Mouse (Mus musculus): ENCODE data around the gene Sema3f.

Gene Sema3f

DNA sequence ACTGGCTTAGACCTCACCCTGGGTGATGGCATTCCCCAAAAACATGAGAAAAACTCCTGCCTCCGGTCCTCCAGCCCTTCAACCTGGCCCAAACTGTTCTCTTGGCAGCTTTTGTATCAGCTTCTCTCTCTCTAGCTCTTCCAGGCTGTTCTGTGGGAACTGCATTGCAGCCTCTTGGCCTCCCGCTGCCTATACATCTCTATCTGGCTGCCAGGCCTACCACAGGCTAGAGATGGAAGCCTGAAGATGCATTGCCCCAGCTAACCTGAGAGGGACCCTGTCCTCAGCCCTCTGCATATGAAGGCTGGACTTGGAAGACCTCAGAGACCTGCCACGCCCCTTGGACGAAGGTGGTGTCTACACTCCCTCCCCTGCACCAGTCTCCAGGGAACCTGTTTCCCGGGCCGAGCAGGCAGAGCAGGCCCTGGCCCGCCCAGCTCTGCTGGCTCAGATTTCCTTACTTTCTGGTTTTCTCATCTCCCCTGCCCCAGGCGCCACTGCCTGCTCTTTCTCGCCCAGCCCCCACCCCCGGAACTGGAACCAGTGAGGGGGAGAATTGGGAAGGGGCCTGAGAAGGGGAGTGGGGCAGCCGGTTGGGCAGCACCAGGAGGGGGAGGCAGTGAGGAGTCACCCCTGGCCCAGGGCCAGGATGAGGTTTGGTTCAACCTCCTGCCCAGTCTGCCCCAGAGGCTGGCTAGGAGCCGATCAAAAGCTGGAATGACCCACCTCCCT is 4.1 kb upstream of the Sema3f start:
- DNase-seq (ENCODE audit: low spot score) = peak; percentile 65

DNA sequence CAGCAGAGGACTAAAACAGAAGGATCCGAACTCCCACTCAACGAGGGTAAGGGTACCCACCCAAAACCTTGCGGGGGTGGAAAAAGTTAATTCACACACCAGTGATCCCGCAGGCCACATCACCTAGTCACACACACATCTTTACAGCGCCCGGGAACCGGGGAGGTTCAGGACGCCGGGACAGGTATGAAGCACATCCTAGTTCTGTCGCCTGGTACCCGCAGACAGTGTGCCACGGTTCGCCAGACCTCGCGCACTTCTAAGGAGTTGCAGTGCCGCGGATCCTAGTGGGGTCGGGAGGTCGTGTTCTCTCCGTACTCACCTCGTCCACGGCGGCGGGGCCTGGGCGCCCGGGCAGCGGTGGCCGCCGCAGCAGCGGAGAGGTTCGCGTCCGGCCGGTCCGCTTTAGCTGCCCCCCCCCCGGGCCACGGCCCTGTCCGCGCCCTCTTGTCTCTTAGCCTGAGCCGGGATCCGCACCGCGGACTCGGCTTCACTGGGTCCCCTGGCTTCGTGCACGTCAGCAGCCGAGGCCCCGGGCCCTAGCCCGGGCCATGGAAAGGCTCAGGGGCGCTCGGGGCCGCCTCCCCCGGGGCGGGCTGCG is 1.1 kb downstream of the Sema3f start:
- DNase-seq (ENCODE audit: low spot score) = no peak

DNA sequence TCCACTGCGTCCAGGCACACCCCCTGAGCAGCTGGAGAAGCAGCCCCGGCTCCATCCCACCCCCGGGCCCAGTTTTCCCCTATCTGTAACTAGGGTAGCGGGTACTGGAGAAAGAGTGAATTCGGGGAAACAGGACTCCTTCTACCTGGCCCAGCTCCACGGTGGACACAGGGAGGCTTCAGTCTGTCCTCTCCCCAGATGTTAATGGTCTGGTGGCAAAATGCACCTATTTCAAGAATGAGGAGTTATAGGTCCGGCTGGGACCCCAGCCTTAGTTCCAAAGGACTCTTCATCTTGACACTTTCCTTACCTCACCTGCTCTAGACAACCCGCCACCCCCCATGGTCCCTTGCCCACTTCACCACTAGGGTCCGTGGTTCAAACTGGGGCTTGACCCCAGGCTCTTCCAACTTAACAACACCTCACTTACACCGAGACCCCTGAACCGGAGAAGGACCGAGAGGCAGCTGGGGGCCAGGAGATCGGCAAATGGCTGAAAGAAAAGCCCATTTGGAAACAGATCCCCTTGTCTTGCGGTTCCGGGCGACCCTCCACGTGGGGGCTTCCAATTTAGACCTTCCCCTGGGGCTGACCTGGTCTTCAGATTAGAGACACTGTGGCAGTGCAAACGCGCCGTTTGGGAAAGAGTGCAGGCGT is 1.7 kb downstream of the Sema3f start:
- DNase-seq (ENCODE audit: low spot score) = no peak

DNA sequence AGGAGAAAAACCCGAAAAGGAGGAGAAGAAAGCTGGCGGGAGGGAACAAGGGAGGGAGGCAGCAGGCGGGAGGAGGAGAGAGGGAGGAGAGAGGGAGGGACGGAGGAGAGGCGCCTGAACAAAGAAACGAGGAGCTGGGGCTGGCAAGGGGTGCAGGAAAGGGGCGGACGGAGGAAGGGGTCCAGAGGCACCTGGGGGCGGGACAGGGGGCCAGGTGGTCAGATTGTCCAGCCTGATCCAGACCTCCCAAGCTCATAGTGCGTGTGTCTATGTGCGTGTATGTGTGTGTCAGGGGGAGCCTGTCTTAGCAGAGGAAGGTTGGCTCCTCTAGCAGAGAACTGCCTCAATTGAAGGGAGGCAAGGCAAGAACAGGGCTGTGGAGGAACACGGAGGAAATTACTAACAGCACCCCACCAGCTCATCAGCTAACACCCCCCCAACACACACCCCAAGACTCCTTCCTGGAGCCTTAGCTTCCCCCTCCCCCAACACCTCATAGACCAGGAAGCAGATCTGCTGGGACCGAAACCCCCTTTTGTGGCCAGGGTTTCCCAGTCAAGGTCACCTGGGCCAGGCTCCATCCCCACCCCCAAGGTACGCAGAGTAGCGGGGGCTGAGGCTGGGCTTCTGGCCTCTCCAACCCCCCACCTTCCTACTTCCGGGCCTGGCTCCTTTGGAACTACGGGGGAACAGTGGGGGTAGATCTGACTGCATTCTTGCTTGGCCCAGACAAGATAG is 2.4 kb downstream of the Sema3f start:
- DNase-seq (ENCODE audit: low spot score) = no peak

DNA sequence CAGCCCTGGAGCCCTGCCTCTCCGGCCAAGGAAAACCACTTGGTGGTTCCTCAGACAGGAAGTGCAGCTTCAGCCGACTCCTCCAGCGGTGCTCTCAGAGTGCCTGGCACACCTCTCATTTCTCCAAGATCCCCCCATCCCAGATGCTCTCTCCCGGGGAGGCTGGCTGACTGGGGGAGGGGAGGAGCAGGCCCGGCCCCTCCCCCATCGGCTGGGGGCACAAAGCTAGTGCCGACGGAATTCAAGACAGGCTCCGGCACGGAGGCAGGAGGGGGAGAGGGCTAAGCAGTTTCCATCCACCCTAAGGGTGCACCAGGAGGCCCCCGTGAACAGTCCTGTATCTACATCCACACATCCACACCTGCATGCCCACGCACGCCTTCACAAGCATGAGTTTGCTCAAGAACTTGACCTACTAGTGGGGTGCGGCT is 3.5 kb downstream of the Sema3f start:
- DNase-seq (ENCODE audit: low spot score) = no peak

DNA sequence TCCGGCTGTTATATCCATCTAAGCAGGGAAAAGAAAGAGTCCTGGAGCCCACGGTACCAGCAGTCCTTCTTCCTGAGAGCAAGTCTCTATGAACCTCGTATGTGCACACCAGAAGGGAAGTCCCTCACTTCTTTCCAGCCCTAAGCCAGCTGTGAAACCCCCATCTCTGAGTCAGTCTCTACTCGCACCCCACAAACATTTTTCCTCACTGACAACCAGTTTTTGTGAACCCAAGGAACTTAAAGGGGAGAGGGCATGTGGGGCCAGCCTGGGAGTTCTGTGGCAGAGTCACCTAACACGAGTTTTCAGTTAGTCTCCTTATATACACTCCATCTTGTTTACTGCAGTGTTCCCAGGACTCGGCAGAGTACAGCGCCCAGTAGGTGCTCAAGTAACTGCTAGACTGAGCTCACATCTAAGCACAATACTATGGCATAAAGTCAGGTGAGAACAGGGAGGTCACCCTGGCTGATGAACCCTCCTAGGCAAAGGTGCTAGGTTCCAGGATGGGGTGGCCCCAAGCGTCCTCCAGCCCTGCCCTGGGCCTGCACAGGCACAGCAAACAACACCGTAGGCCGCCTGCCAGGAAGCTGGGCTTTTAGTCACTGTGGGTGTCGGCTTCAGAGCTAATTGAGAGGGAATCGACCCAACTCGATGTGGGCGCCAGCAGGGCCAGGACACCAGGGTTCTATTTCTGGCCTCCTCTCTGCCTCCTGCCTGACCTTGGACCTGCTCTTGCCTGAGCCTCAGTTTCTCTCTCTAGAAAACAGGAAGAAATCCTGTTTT is 6.7 kb downstream of the Sema3f start:
- no peak for DNase-seq (ENCODE audit: low spot score)

DNA sequence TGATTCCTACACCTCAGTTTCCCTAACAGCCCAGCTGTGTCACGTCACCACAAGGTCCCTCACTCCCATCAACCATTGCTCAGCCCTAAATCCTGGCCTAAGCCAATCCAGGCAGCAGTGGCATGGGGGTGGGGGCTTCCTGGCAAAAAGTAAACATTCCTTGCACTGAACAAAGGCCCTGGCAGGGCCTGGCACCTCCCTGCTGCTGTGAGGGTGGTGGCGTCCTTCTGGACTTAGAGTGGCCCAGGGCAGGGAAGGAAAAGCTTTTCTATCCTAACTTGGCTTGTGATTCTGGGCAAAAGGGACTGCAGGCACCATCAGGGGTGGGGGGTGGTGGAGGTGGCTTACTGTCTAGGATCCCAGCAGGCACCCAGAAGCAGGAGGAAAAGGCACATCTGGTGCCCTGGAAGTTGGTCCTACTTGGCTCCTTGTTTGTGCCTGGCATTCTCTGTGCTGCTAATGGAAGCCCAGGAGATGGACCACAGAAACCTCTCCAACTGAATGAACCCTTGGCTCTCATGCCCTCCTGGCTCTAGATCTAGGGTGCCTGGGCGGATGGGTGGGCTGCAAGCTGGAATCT is 7.6 kb downstream of the Sema3f start:
- DNase-seq (ENCODE audit: low spot score) = no peak

DNA sequence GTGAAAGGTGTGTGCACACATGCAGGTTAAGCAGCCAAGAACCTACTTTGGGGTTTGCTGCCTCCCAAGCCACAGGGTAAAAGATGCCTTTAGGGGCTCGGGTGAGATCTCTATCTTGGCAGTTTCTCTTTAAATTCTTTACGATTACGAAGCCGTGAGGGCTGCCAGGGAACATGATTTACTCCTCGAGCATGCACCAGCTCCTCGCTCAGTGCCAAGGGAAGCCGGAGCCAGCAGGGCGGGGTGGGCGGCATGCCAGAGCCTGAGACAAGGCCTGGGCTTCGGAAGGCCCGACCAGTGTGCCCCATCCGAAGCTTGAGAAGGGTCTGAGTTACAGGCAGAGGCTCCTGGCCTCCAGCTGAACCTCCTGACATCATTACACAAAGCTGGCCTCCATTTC is 8.7 kb downstream of the Sema3f start:
- DNase-seq (ENCODE audit: low spot score) = peak; percentile 77

DNA sequence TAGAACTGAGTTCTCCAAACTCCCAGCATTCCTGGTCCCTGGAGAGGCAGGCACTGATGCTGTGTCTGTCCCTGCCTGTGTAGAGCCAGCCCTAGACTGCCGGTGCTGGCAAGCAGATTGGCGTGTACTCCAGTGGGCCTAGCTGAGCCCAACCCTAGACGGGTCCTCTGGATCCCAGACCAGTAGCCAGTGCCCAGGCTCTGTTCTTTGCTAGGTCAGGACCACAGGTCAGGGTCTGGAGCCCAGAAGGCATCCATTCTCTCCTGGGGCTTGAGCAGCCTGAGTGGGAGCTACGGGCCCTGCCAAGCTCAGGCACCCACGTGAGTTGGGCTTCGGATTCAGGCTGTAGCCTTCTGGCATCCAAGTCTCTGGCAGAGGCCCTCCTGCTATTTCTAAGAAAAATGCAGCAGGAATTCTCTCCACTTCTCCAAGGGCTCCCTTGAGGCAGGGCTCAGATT is 10.1 kb downstream of the Sema3f start:
- no peak for DNase-seq (ENCODE audit: low spot score)

DNA sequence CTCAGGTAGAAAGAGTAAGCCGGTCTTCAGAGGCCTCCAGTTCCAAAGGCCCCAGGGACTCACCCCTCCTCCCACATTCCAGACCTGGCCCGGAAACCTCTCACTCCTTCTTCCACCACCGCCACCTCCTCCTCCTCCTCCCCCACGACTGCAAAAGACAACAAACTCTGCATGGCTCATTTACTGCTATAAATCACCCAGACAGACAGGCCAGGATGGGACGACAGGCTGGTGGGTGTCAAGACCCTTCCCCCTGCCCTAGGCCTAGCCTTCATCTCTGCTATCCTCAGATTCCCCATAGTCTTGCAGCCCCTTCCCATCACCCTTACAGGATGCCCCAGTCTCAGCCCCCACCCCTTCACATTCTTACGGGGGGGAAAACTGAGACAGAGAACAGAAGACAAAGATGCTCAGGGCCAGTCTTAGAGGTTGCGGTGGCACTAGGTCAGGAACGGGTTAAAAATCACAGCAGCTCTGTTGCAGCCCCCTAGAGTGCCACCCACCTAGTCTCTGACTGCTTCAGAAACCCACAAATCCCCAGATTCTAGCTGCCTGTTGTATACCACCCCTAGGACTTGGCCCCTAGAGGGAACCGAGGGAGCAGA is 10.8 kb downstream of the Sema3f start:
- DNase-seq (ENCODE audit: low spot score) = no peak

DNA sequence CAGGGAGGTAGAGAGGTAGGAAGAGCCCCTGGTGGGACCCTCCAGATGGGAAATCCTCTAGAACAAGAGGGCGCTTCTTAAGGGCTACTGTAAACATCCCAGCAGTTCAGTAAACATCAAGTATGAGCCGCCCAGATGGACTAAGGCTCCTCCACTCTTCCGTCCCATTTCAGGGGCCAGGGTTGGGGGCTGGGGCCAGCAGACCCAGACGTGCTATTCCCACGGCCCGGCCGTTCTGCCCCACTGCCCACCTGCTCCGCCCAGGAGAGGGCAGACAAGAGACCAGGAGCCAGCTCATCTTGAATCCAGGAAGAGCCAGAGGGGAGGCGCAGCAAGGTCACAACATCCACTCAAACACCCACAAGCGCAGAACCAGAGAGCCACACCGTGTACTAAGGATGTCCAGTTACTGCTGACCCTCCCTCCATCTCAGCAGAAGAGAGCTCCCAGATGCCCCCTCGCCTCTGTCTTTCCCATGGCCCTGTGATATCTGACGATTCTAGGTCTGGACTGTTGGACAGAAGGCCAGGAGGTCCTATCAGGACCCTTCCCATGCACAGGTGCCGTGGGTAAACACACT is 11.6 kb downstream of the Sema3f start:
- DNase-seq (ENCODE audit: low spot score) = no peak

DNA sequence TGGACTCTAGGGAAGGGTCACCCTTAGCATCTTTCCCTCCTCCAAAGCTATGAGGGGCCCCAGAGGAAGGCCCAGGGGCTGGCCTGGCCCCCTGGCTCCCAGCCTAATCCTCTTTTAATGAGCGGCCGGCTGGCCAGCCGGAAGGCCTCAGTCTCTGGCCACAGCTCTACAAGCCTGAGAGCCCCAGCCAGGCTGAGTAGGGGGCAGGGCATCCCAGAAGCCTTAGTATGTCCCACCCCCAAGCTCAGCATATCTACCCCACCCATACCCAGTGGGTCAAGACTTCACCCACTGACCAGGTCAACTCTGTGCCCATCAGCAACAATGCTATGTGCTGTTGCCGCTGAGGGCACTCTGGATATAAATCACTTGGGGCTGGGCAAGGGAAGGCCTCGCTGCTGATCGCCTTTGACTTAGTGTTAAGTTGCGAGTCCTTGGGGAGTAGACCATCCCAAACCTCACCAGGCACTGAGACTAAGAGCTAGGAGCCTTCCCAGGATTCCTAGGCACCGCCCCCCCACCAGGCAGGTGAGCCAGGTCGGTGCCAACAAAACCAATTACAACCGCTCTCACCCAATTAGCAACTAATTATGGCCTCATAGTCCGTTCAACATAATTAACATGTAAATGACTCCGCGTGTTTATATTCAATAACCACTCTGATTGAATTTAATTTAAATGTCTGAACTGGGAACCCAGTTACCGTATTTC is 12.3 kb downstream of the Sema3f start:
- DNase-seq (ENCODE audit: low spot score) = no peak

DNA sequence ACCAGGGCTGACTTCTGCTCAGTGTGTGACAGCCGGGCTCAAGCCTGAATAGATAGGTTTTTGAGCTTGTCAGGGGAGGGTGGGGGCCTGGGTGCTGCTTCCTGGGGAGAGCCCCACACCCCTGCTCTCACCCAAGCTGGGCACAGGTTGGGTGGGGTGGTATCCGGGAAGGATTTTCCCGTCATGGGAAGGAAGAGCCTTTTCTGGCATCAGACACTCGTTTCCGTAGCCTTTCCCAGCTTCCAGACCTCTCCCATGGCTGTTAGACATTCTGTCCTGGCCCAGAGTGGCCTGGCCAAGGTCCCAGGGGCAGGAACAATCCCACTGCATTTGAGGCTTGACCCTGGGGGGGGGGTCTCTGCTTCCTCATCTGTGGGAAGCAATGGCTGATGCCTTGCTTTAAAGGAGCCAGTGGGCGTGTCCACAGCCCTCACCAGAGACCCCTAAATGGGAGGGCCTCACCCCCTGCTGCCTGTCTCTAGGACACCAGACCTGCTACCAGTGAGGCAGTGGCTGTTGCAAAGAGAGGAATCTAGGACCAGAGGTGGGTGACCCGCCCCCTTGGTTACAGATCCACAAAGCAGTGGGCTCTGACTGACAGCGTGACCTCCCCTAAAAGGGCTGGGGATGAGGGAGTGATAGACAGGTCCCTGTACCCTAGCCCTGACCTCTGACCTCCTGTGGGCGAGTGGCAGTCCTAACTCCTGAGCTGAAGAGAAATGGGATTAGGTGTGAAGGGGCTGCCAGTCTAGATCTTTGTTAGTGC is 13.2 kb downstream of the Sema3f start:
- DNase-seq (ENCODE audit: low spot score) = no peak

DNA sequence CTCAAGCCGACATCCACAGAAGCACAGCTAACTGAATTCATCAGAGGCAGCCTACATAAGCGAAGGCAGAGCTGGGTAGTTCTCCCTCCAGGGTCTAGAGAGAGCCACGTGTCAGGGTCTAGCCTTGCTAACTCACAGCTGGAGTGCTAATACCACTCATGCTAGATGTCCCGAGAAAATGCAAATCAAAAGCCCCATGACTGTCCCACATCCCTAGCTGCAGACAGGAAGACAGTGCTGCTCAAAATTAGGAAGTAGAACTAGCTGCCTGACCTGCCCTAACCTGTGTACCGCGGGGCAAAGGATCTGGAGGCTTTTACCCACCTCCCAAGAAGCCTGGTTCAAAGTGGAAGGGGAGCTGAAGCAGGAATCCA is 14.2 kb downstream of the Sema3f start:
- no peak for DNase-seq (ENCODE audit: low spot score)

DNA sequence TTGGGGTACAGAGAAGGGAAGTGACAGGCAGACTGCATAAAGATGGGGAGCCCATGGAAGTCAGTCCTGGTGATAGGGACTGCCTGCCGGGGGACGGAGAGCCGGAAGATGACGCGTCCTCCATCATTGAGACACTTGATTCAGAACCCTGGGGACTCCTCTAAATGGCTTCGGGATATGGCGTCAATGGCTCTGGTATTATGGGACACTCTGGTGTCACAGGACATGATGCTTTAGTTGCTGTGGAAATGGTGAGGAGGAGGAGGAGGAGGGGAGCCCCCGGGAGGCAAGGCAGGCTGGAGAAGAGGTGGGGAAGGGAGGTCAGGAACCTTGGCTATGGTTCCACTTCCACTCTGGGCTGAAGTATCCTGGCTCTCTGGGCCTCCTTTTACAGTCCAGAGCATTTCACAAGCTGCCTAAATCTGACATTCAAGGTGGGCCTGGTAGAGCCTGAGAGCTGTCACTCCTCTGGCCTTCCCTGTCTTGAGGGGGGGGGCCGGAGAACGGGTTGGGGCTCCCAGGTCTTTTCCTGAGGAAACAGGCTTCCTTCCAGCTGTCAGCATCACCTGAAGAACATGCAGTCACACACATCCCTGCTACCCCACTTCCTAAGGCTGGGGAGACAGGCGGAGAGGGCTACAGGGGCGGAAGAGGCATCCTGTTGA is 14.7 kb downstream of the Sema3f start:
- DNase-seq (ENCODE audit: low spot score) = no peak

DNA sequence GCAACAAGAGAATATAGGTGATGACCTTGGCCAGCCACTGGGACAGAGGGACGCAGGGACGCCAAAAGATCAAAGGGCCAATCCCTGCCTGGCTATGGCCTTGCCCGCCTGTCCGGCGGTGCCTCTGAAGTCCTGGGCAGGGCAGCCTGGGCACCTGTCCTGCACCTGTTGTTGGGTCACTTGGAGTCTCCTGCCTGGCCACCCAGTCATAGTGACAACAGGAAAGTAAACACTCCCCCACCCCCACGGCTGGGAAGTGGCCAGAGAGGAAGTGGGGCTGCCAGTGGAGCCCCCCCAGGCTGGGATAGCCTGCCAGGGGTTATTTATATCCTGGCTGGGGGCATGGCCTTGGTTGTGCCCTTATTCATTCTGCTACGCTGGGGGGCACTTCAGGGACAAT is 15.6 kb downstream of the Sema3f start:
- DNase-seq (ENCODE audit: low spot score) = no peak

DNA sequence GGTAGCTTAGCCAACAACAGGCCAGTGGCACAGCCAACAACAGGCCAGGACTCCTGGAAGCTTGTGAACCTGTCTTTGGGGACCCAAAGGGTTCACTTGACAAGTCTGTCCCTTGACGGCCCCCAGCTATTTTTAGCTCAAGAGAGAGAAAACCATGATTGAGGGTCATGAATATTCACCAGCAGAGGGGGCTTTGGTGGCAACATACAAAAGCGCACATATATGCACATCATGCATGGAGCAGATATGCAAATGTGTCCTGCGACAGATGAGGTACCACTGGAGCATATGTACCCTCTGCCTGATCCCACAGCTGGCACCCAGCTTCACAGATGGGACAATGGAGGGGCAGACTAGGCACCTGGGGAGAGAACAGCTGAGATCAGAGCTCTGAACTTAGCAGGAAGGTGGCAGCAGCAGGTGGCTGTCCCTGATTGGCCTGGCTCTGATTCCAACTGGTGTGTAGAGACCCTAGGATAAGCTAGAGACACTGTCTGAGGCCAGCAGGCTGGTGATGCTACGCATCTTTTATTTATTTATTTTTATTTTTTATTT is 16.8 kb downstream of the Sema3f start:
- no peak for DNase-seq (ENCODE audit: low spot score)

DNA sequence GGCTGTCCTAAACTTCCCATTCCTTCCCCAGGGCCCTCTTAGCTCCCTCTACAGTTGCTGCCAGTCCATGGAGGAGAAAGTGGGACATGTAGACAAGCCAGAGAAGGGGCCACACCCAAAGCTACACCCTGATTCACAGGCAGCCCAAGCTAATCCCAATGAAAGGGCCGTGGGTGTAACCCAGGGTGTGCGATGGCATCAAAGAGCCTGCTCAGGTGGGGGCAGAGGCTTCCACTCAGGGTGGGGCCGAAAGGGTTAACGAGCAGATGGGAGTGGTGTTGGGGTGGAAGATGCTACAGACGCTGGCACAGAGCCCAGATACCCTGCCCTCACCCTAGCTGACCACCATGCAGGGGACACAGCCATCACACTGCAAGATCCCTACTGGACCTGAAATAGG is 17.5 kb downstream of the Sema3f start:
- no peak for DNase-seq (ENCODE audit: low spot score)

Data from ovary, postnatal 36 days (tissue).